Comparison of ENCODE assay signal across 26 mouse cellular contexts in the genomic region with DNA sequence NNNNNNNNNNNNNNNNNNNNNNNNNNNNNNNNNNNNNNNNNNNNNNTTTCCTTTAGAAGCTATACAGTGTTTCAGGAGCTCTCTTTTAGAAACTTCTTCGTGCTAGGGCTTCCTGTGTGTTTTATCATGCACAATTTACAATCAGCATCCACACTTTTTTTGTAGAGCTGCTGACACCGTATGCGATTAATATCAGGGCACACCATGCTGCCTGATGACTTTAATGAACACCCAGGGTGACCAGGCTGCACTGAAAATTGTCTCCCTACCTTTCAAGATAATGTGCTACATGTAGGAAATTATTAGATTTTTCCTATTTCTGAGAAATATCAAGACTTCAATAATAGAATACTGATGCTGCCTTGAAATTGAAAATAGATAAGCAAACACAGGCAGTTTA.
"Had no signal": no experiment of that assay in that cellular context is flagged by ENCODE, and none has a peak within 500 bp of the region (broad histone marks: within the 10 kb centered on the region; RNA-seq: fewer than 3 reads in every experiment).

No protein-coding gene starts in this region.

- H3K27me3 ChIP-seq: heart, embryonic 12.5 days; hindbrain, embryonic 12.5 days; intestine, embryonic 15.5 days; limb, embryonic 13.5 days; limb, embryonic 15.5 days; liver, embryonic 15.5 days had no signal

- H3K4me3 ChIP-seq: heart, embryonic 10.5 days; heart, embryonic 12.5 days; hindbrain, embryonic 10.5 days; hindbrain, embryonic 12.5 days; intestine, embryonic 15.5 days; layer of hippocampus, adult 2 months; limb, embryonic 13.5 days; limb, embryonic 15.5 days; liver, embryonic 15.5 days had no signal

- H3K36me3 ChIP-seq: heart, embryonic 10.5 days; heart, embryonic 12.5 days; hindbrain, embryonic 10.5 days; hindbrain, embryonic 12.5 days; intestine, embryonic 15.5 days; limb, embryonic 13.5 days; limb, embryonic 15.5 days; liver, embryonic 15.5 days had no signal

- H3K9me3 ChIP-seq: heart, embryonic 10.5 days; heart, embryonic 12.5 days; hindbrain, embryonic 10.5 days; hindbrain, embryonic 12.5 days; intestine, embryonic 15.5 days; limb, embryonic 13.5 days; limb, embryonic 15.5 days; liver, embryonic 15.5 days had no signal

- H3K9ac ChIP-seq: heart, embryonic 12.5 days; hindbrain, embryonic 12.5 days; hindbrain, embryonic 14.5 days; intestine, embryonic 15.5 days; limb, embryonic 13.5 days; limb, embryonic 15.5 days; liver, embryonic 15.5 days had no signal

- ATAC-seq: hindbrain, embryonic 16.5 days; inflammation-experienced regulatory T-cells, adult 6 months; intestine, embryonic 15.5 days; intestine, postnatal 0 days had no signal

- H3K4me1 ChIP-seq: heart, embryonic 10.5 days; heart, embryonic 12.5 days; hindbrain, embryonic 10.5 days; hindbrain, embryonic 12.5 days; intestine, embryonic 15.5 days; limb, embryonic 13.5 days; limb, embryonic 15.5 days; liver, embryonic 15.5 days had no signal

- H3K4me2 ChIP-seq: heart, embryonic 12.5 days; hindbrain, embryonic 12.5 days; hindbrain, embryonic 14.5 days; intestine, embryonic 15.5 days; limb, embryonic 13.5 days; limb, embryonic 15.5 days; liver, embryonic 15.5 days had no signal

- DNase-seq: gastrocnemius, postnatal 14 days; gastrocnemius, postnatal 36 days; heart, adult 18-20 months; heart, postnatal 10 days; heart, postnatal 4 days; kidney, adult 18-20 months; kidney, adult 8-10 months; kidney, postnatal 10 days; kidney, postnatal 25 days; kidney, postnatal 4 days; layer of hippocampus, adult 9-11 months; layer of hippocampus, postnatal 36 days; left cerebral cortex, postnatal 4 days had no signal

- H3K27ac ChIP-seq: heart, embryonic 10.5 days; hindbrain, embryonic 10.5 days; hindbrain, embryonic 12.5 days; hindbrain, embryonic 14.5 days; intestine, embryonic 15.5 days; layer of hippocampus, adult 2 months; limb, embryonic 13.5 days; limb, embryonic 15.5 days; liver, embryonic 15.5 days had no signal
